Mouse (Mus musculus): ENCODE results near the gene Rab3c. TPM values are rescaled to one million over a fixed set of nuclear protein-coding genes. Genes with fewer than 3 reads are reported as not detected.

The Rab3c gene
- polyA plus RNA-seq, 1 experiment: 0.41 TPM

- Histone ChIP-seq H3K27me3 (ENCODE audit: control insufficient read depth, insufficient read depth, low read length) (peaks cover 2% of the 10 kb centered on the region), H3K4me3 (ENCODE audit: low read depth, low read length) (no peak overlapping the region), H3K27ac (ENCODE audit: insufficient read depth, low read depth, low read length) (no peak overlapping the region), H3K4me1 (ENCODE audit: control insufficient read depth, insufficient read depth, insufficient read length, low read length) (no peaks in the 10 kb centered on the region), H3K36me3 (ENCODE audit: control insufficient read depth, insufficient read depth, low read length) (no peaks in the 10 kb centered on the region)
- no peak for TF ChIP-seq POLR2A (IDR thresholded peaks at IDR 0.05; ENCODE audit: low read depth, low read length)
- no peak for TF ChIP-seq CTCF (IDR thresholded peaks at IDR 0.05; ENCODE audit: extremely low read depth, insufficient read length, insufficient replicate concordance, low read depth, low read length)
- 25% methylated on average over 21 of the region's 21 CpGs for WGBS
Observed at GRCm38 (mm10) chr13:110006106-110006781, 274.6 kb downstream of the Rab3c start.

Other genes with a start within 250 kb of the Rab3c start
- 0.20 and 0.48 TPM in 2 replicates for gene Gapt, start 76.2 kb upstream of the Rab3c start, polyA plus RNA-seq (2012; rRNA removed)
- gene Plk2, start 114.0 kb upstream of the Rab3c start, polyA plus RNA-seq (2012; rRNA removed): 3.1 and 3.5 TPM in 2 replicates